Mouse (Mus musculus): ENCODE results near the gene Gli3.

Gene Gli3

GRCm38 (mm10) chr13:15531568-15531967, 68.5 kb downstream of the Gli3 start:
- no peak for TF ChIP-seq GATA4 (IDR thresholded peaks at IDR 0.05; ENCODE audit: insufficient replicate concordance, low read length)

- no peak for TF ChIP-seq GATA4 (IDR thresholded peaks at IDR 0.05; ENCODE audit: insufficient replicate concordance, low read length)
These were observed 74.2 kb downstream of the Gli3 start for GRCm38 (mm10) chr13:15537206-15537605.

DNA sequence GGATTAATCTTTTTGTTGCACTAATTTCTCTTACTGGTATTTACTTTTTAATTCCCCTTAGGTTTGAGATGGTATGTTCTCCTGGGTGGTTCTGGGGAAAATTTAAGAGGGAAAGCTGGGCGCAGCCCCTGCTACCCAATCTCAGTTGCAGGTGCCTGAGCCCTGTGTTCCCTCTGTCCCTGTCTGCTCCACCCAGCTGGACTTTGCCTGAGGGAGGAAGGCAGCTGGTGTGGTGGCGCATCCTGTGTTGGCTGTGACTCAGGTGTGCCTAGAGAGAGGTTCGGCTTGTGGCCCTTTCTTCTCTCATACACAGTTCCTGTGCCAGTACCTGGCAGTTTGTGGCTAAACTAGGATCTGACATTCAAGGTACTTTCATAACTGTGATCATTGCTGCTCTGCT, 74.6 kb downstream of the Gli3 start:
- no peak for TF ChIP-seq GATA4 (IDR thresholded peaks at IDR 0.05; ENCODE audit: insufficient replicate concordance, low read length)

DNA sequence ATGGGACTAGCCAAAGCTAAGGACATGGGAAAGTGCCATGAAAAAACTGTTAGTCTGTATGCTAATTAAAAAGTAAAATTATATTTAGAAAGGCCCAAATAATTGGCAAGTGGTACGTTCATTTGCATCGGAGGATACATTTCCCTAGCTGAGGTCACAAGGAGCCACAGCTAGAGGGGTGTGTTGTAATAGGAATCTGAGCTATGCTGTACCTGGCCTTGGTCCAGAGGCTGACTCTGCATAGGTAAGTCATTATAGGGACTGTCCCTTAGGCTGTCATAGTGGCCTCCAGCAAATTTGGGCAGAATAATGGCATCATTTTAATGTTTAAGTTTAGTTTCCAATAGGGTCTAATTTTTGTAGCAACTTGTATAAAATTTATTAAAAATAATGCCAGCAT, 75.4 kb downstream of the Gli3 start:
- no peak for TF ChIP-seq GATA4 (IDR thresholded peaks at IDR 0.05; ENCODE audit: insufficient replicate concordance, low read length)

- no peak for TF ChIP-seq GATA4 (IDR thresholded peaks at IDR 0.05; ENCODE audit: insufficient replicate concordance, low read length)
These were observed 79.0 kb downstream of the Gli3 start for GRCm38 (mm10) chr13:15542053-15542452.

DNA sequence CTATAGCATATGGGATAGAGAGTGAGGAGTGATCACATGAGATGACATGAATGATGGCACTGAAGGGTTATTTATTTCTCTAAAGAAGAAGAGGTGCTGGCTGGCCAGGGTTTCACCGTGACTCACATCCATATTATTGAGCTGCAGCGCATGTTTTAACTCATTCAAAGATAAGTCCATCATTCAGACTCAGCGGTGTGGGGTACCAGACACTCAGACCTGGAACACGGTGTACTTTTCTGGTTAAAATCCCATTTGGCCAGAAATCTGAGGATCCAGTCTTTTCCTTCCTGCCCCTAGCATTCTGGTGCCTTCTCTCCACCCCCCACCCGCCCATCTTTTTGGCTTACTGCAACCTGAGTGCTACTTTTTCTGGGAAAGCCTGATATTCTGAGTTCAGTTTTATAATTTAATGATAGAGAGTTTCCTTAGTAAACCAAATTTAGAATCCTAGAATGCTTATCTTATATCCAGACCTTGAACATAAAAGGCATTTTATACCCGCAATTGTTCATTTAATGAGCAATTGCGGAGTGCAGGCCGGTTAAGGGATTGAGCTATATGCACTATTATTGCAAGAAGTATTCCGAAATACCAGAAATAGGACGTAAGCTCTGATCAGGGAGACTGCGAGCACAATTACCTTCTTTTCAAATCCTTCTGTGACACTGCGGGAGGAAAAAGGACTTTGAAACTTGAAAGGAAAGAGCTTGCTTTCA, 80.3 kb downstream of the Gli3 start:
- TF ChIP-seq GATA4 (IDR thresholded peaks at IDR 0.05; ENCODE audit: insufficient replicate concordance, low read length), result no peak

DNA sequence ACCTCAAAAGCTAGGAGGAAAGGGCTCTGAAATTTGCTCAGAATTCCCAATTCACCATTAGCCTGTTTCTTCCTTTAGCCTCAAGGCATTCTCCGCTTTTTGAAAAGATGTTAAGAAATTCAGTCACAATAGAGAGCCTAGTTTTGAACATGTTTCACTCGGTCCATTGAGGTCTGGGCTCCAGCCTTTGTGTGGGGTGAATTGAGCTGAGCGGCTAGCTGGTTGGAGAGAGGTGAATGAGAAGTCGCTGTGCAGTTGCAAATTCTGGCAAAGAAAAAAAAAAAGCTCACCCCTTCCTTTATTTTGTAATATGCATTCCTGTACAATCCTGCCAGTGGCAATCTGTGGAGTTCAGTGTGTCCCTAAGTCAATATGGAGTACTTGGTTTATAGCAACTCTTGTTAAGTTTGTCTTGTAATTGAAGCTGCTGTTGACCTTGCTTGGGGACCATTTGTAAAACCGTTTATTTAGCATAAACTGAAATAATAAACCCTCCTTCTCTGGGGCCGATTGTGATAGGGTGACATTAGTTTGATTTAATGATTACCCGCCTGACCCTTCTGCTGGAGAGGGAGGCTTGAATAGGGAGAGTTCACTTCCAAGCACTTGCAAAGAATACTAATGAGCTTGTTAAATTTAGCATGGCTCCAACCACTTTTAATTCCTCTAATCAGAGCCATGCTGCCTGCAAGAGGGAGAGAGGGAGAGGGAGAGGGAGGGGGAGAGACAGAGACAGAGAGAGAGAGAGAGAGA, 81.0 kb downstream of the Gli3 start:
- TF ChIP-seq GATA4 (IDR thresholded peaks at IDR 0.05; ENCODE audit: insufficient replicate concordance, low read length), result no peak

DNA sequence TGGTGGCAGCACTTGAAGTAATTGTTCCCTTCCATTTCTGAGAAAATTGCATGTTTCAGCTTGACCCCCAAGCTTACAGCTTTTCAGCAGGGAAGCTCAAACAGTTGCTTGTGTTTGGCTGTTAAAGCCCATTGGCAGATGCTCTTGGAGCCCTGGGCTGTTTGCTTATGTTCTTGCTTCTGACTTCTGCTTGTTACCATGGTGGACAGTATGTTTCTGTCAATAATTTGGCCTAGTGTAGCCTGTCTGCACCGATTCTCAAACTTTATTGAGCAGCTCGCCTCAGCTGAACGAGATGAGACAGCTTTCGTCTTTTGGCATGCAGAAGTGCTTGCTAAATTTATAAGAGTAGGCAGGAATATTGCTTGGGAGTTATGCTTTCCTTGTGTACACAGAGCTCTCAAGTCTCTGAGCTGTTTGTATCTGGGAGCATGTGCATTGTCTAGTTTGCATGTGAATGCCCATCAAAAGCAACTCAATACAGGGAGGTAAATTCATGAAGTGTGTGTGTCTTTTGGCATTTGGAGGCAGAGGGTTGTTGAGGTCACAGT, 82.4 kb downstream of the Gli3 start:
- no peak for TF ChIP-seq GATA4 (IDR thresholded peaks at IDR 0.05; ENCODE audit: insufficient replicate concordance, low read length)

GRCm38 (mm10) chr13:15546258-15546657, 83.2 kb downstream of the Gli3 start:
- no peak for TF ChIP-seq GATA4 (IDR thresholded peaks at IDR 0.05; ENCODE audit: insufficient replicate concordance, low read length)

- no peak for TF ChIP-seq GATA4 (IDR thresholded peaks at IDR 0.05; ENCODE audit: insufficient replicate concordance, low read length)
These were observed 86.4 kb downstream of the Gli3 start for GRCm38 (mm10) chr13:15549466-15549865.

GRCm38 (mm10) chr13:15550027-15550602, 87.1 kb downstream of the Gli3 start:
- no peak for TF ChIP-seq GATA4 (IDR thresholded peaks at IDR 0.05; ENCODE audit: insufficient replicate concordance, low read length)

GRCm38 (mm10) chr13:15550731-15551130, 87.7 kb downstream of the Gli3 start:
- no peak for TF ChIP-seq GATA4 (IDR thresholded peaks at IDR 0.05; ENCODE audit: insufficient replicate concordance, low read length)

- TF ChIP-seq GATA4 (IDR thresholded peaks at IDR 0.05; ENCODE audit: insufficient replicate concordance, low read length), result no peak
These were observed 89.0 kb downstream of the Gli3 start for GRCm38 (mm10) chr13:15552009-15552408.

GRCm38 (mm10) chr13:15556646-15557098, 93.6 kb downstream of the Gli3 start:
- TF ChIP-seq GATA4 (IDR thresholded peaks at IDR 0.05; ENCODE audit: insufficient replicate concordance, low read length), result no peak

- no peak for TF ChIP-seq GATA4 (IDR thresholded peaks at IDR 0.05; ENCODE audit: insufficient replicate concordance, low read length)
These were observed 98.4 kb downstream of the Gli3 start for GRCm38 (mm10) chr13:15561441-15561840.
